Mouse (Mus musculus) liver, embryonic 14.5 days (tissue): ENCODE measurements around the gene Myl9.

Experiments
- CTCF ChIP-seq: IDR thresholded peaks from 2 replicates; pipeline ENCODE4 v1.5.1; 2016; ENCODE audit warnings: antibody characterized with exemption, low read depth, control low read depth
- EP300 ChIP-seq: IDR thresholded peaks from 2 replicates; pipeline ENCODE4 v1.6.1; 2016; ENCODE audit warnings: antibody characterized with exemption, low read depth

- TF ChIP-seq CTCF (0 out of 2 replicates have a peak, but pooled peaks have one; percentile 4), EP300 (no peak)
Observed at GRCm38 (mm10) chr2:156782481-156783348, 7.5 kb downstream of the Myl9 start.
